Mouse (Mus musculus): ENCODE data around the gene Gpr25. TPM values are rescaled to one million over a fixed set of nuclear protein-coding genes. Genes with fewer than 3 reads are reported as not detected.

Gene Gpr25
- total RNA-seq, 1 experiment, result not detected

- Histone ChIP-seq H3K27ac (ENCODE audit: insufficient read depth, low read depth, low read length, poor library complexity, severe bottlenecking) (no peak overlapping the region), H3K9me3 (ENCODE audit: control insufficient read depth, insufficient read depth, low read depth, low read length) (no peaks in the 10 kb centered on the region), H3K9ac (ENCODE audit: insufficient read depth, low read depth, low read length, poor library complexity, severe bottlenecking) (no peak overlapping the region), H3K4me3 (ENCODE audit: insufficient read depth in 1 of 2, low read depth in 1 of 2, low read length in 2 of 2, poor library complexity in 1 of 2, severe bottlenecking in 1 of 2) (no peak overlapping the region), H3K36me3 (ENCODE audit: control insufficient read depth, insufficient read depth, low read length, poor library complexity, severe bottlenecking) (peaks cover 41% of the 10 kb centered on the region), H3K4me1 (ENCODE audit: control insufficient read depth in 2 of 2, insufficient read depth in 2 of 2, low read length in 2 of 2, poor library complexity in 1 of 2) (peaks cover 5 to 38% of the 10 kb centered on the region in 2 experiments; a peak in 3 of 4 replicates)
- TF ChIP-seq HCFC1 (IDR thresholded peaks at IDR 0.05; ENCODE audit: borderline replicate concordance, insufficient read depth, low read length) (no peak), CHD2 (IDR thresholded peaks at IDR 0.05; ENCODE audit: low read depth, low read length) (no peak), ZNF384 (IDR thresholded peaks at IDR 0.05; ENCODE audit: low read depth, low read length) (no peak), ZC3H11A (IDR thresholded peaks at IDR 0.05; ENCODE audit: borderline replicate concordance, low read depth, low read length) (no peak), MAFK (IDR thresholded peaks at IDR 0.05; ENCODE audit: insufficient read depth, low read depth, low read length) (no peak)
- in situ Hi-C loops (cut with MboI; ENCODE audit: low sequenced_read_pairs in 2 of 2, unreplicated experiment in 2 of 2), result no loop called here
- DNase-seq (ENCODE audit: low read depth, low spot score), result no peak
Measured at GRCm38 (mm10) chr1:136226626-136227025, 34.0 kb downstream of the Gpr25 start.

GRCm38 (mm10) chr1:136225846-136226245, 34.8 kb downstream of the Gpr25 start:
- no peak overlapping the region for H3K4me3 ChIP-seq (ENCODE audit: insufficient read depth in 1 of 2, low read depth in 1 of 2, low read length in 2 of 2, poor library complexity in 1 of 2, severe bottlenecking in 1 of 2)
- H3K9ac ChIP-seq (ENCODE audit: insufficient read depth, low read depth, low read length, poor library complexity, severe bottlenecking), result no peak overlapping the region
- no peak for TF ChIP-seq HCFC1 (IDR thresholded peaks at IDR 0.05; ENCODE audit: borderline replicate concordance, insufficient read depth, low read length)
- no peak for TF ChIP-seq ZC3H11A (IDR thresholded peaks at IDR 0.05; ENCODE audit: borderline replicate concordance, low read depth, low read length)
- no peak for TF ChIP-seq MAFK (IDR thresholded peaks at IDR 0.05; ENCODE audit: insufficient read depth, low read depth, low read length)
- no peak for TF ChIP-seq ZNF384 (IDR thresholded peaks at IDR 0.05; ENCODE audit: low read depth, low read length)
- no peak for TF ChIP-seq CHD2 (IDR thresholded peaks at IDR 0.05; ENCODE audit: low read depth, low read length)
- no peak overlapping the region for H3K27ac ChIP-seq (ENCODE audit: insufficient read depth, low read depth, low read length, poor library complexity, severe bottlenecking)
- no peaks in the 10 kb centered on the region for H3K9me3 ChIP-seq (ENCODE audit: control insufficient read depth, insufficient read depth, low read depth, low read length)
- H3K4me1 ChIP-seq (ENCODE audit: control insufficient read depth in 2 of 2, insufficient read depth in 2 of 2, low read length in 2 of 2, poor library complexity in 1 of 2), result peaks cover 5 to 32% of the 10 kb centered on the region in 2 experiments; a peak in 3 of 4 replicates
- H3K36me3 ChIP-seq (ENCODE audit: control insufficient read depth, insufficient read depth, low read length, poor library complexity, severe bottlenecking), result peaks cover 41% of the 10 kb centered on the region
- DNase-seq (ENCODE audit: low read depth, low spot score), result no peak
- in situ Hi-C loops (cut with MboI; ENCODE audit: low sequenced_read_pairs in 2 of 2, unreplicated experiment in 2 of 2), result no loop called here

GRCm38 (mm10) chr1:136223758-136224342, 36.8 kb downstream of the Gpr25 start:
- in situ Hi-C loops (cut with MboI; ENCODE audit: low sequenced_read_pairs in 2 of 2, unreplicated experiment in 2 of 2), result no loop called here
- H3K27ac ChIP-seq (ENCODE audit: insufficient read depth, low read depth, low read length, poor library complexity, severe bottlenecking), result no peak overlapping the region
- H3K4me3 ChIP-seq (ENCODE audit: insufficient read depth in 1 of 2, low read depth in 1 of 2, low read length in 2 of 2, poor library complexity in 1 of 2, severe bottlenecking in 1 of 2), result no peak overlapping the region
- no peak for DNase-seq (ENCODE audit: low read depth, low spot score)
- peaks cover 46% of the 10 kb centered on the region for H3K36me3 ChIP-seq (ENCODE audit: control insufficient read depth, insufficient read depth, low read length, poor library complexity, severe bottlenecking)
- H3K9me3 ChIP-seq (ENCODE audit: control insufficient read depth, insufficient read depth, low read depth, low read length), result no peaks in the 10 kb centered on the region
- H3K9ac ChIP-seq (ENCODE audit: insufficient read depth, low read depth, low read length, poor library complexity, severe bottlenecking), result no peak overlapping the region
- H3K4me1 ChIP-seq (ENCODE audit: control insufficient read depth in 2 of 2, insufficient read depth in 2 of 2, low read length in 2 of 2, poor library complexity in 1 of 2), result peaks cover 0 to 16% of the 10 kb centered on the region in 2 experiments; a peak in 3 of 4 replicates
- TF ChIP-seq CHD2 (IDR thresholded peaks at IDR 0.05; ENCODE audit: low read depth, low read length) (no peak), MAFK (IDR thresholded peaks at IDR 0.05; ENCODE audit: insufficient read depth, low read depth, low read length) (no peak), ZC3H11A (IDR thresholded peaks at IDR 0.05; ENCODE audit: borderline replicate concordance, low read depth, low read length) (no peak), HCFC1 (IDR thresholded peaks at IDR 0.05; ENCODE audit: borderline replicate concordance, insufficient read depth, low read length) (no peak), ZNF384 (IDR thresholded peaks at IDR 0.05; ENCODE audit: low read depth, low read length) (no peak)

- no peak for DNase-seq (ENCODE audit: low read depth, low spot score)
- Histone ChIP-seq H3K9me3 (ENCODE audit: control insufficient read depth, insufficient read depth, low read depth, low read length) (no peaks in the 10 kb centered on the region), H3K36me3 (ENCODE audit: control insufficient read depth, insufficient read depth, low read length, poor library complexity, severe bottlenecking) (peaks cover 52% of the 10 kb centered on the region), H3K9ac (ENCODE audit: insufficient read depth, low read depth, low read length, poor library complexity, severe bottlenecking) (no peak overlapping the region), H3K4me1 (ENCODE audit: control insufficient read depth in 2 of 2, insufficient read depth in 2 of 2, low read length in 2 of 2, poor library complexity in 1 of 2) (peaks cover 0 to 6% of the 10 kb centered on the region in 2 experiments; a peak in 1 of 4 replicates), H3K27ac (ENCODE audit: insufficient read depth, low read depth, low read length, poor library complexity, severe bottlenecking) (no peak overlapping the region), H3K4me3 (ENCODE audit: insufficient read depth in 1 of 2, low read depth in 1 of 2, low read length in 2 of 2, poor library complexity in 1 of 2, severe bottlenecking in 1 of 2) (no peak overlapping the region)
- no peak for TF ChIP-seq MAFK (IDR thresholded peaks at IDR 0.05; ENCODE audit: insufficient read depth, low read depth, low read length)
- no peak for TF ChIP-seq HCFC1 (IDR thresholded peaks at IDR 0.05; ENCODE audit: borderline replicate concordance, insufficient read depth, low read length)
- no peak for TF ChIP-seq ZC3H11A (IDR thresholded peaks at IDR 0.05; ENCODE audit: borderline replicate concordance, low read depth, low read length)
- TF ChIP-seq ZNF384 (IDR thresholded peaks at IDR 0.05; ENCODE audit: low read depth, low read length), result no peak
- no peak for TF ChIP-seq CHD2 (IDR thresholded peaks at IDR 0.05; ENCODE audit: low read depth, low read length)
- in situ Hi-C loops (cut with MboI; ENCODE audit: low sequenced_read_pairs in 2 of 2, unreplicated experiment in 2 of 2), result no loop called here
Measured at GRCm38 (mm10) chr1:136222386-136222785, 38.3 kb downstream of the Gpr25 start.

All from ES-E14 (cell line).